Mouse (Mus musculus): Measurements from ENCODE around the gene Gtf3c4. TPM values are rescaled to one million over a fixed set of nuclear protein-coding genes. Genes with fewer than 3 reads are reported as not detected.

The Gtf3c4 gene
- 16.6 and 18.7 TPM in 2 replicates for polyA plus RNA-seq (2015; fragmentation: Nextera tagmentation; extraction: Ambion mirVana)

GRCm38 (mm10) chr2:28840222-28840951 lies at the start of gene Gtf3c4, which contains the start of gene Ddx31:
Gene Gtf3c4, minus strand, starts transcription at chr2:28840360.
Gene Ddx31, plus strand, starts transcription at chr2:28840406.
- peaks cover 54% of the 10 kb centered on the region for H3K4me1 ChIP-seq
- H3K36me3 ChIP-seq (ENCODE audit: poor library complexity, severe bottlenecking) = peaks cover 14% of the 10 kb centered on the region
- H3K27me3 ChIP-seq = no peaks in the 10 kb centered on the region
- peak; percentile 97 for ATAC-seq
- WGBS = under 1% methylated on average over 53 of the region's 63 CpGs
- peak within 1 kb of the TSS; percentile 78 for H3K27ac ChIP-seq
- H3K9me3 ChIP-seq (replicated peaks) = no peaks in the 10 kb centered on the region
- peak within 1 kb of the TSS; percentile 77 for H3K4me3 ChIP-seq
- H3K4me2 ChIP-seq = peak within 1 kb of the TSS; percentile 99
- peak within 1 kb of the TSS; percentile 84 for H3K9ac ChIP-seq

GRCm38 (mm10) chr2:28884914-28885313 lies 44.8 kb upstream of the Gtf3c4 start:
- no peaks in the 10 kb centered on the region for H3K9me3 ChIP-seq (replicated peaks)
- WGBS = 48% methylated on average over 4 of the region's 4 CpGs
- H3K36me3 ChIP-seq (ENCODE audit: poor library complexity, severe bottlenecking) = peaks cover 60% of the 10 kb centered on the region
- no peak overlapping the region for H3K27ac ChIP-seq
- H3K9ac ChIP-seq = no peak overlapping the region
- no peak for ATAC-seq
- H3K4me1 ChIP-seq = peaks cover 10% of the 10 kb centered on the region; the same call in 1 of the 2 replicates
- H3K4me3 ChIP-seq = no peak overlapping the region
- H3K27me3 ChIP-seq = 0 out of 2 replicates have a peak, but pooled peaks cover 3% of the 10 kb centered on the region
- H3K4me2 ChIP-seq = no peak overlapping the region

GRCm38 (mm10) chr2:28882826-28883485 lies 42.8 kb upstream of the Gtf3c4 start:
- Histone ChIP-seq H3K27me3 (no peaks in the 10 kb centered on the region), H3K4me3 (no peak overlapping the region), H3K4me1 (peaks cover 10% of the 10 kb centered on the region; the same call in 1 of the 2 replicates), H3K9ac (no peak overlapping the region), H3K9me3 (replicated peaks) (no peaks in the 10 kb centered on the region), H3K27ac (no peak overlapping the region), H3K36me3 (ENCODE audit: poor library complexity, severe bottlenecking) (peaks cover 56% of the 10 kb centered on the region), H3K4me2 (no peak overlapping the region)
- ATAC-seq = no peak
- WGBS = 62% methylated on average over 6 of the region's 6 CpGs

- no peak overlapping the region for H3K27ac ChIP-seq
- H3K9ac ChIP-seq = no peak overlapping the region
- 94% methylated on average over 3 of the region's 3 CpGs for WGBS
- ATAC-seq = no peak
- no peak overlapping the region for H3K4me2 ChIP-seq
- peaks cover 56% of the 10 kb centered on the region for H3K36me3 ChIP-seq (ENCODE audit: poor library complexity, severe bottlenecking)
- H3K4me3 ChIP-seq = no peak overlapping the region
- no peaks in the 10 kb centered on the region for H3K9me3 ChIP-seq (replicated peaks)
- H3K4me1 ChIP-seq = peaks cover 10% of the 10 kb centered on the region; the same call in 1 of the 2 replicates
- H3K27me3 ChIP-seq = no peaks in the 10 kb centered on the region
Observed at GRCm38 (mm10) chr2:28882047-28882446, 41.9 kb upstream of the Gtf3c4 start.

GRCm38 (mm10) chr2:28881275-28881674 lies 41.1 kb upstream of the Gtf3c4 start:
- no peak overlapping the region for H3K27ac ChIP-seq
- peaks cover 57% of the 10 kb centered on the region for H3K36me3 ChIP-seq (ENCODE audit: poor library complexity, severe bottlenecking)
- H3K4me1 ChIP-seq = peaks cover 10% of the 10 kb centered on the region; the same call in 1 of the 2 replicates
- no peaks in the 10 kb centered on the region for H3K27me3 ChIP-seq
- no peak overlapping the region for H3K9ac ChIP-seq
- no peak overlapping the region for H3K4me2 ChIP-seq
- no peak for ATAC-seq
- 90% methylated on average over 3 of the region's 3 CpGs for WGBS
- no peak overlapping the region for H3K4me3 ChIP-seq
- H3K9me3 ChIP-seq (replicated peaks) = no peaks in the 10 kb centered on the region

GRCm38 (mm10) chr2:28875554-28875953 lies 35.4 kb upstream of the Gtf3c4 start:
- no peak overlapping the region for H3K27ac ChIP-seq
- H3K9me3 ChIP-seq (replicated peaks) = no peaks in the 10 kb centered on the region
- H3K36me3 ChIP-seq (ENCODE audit: poor library complexity, severe bottlenecking) = peaks cover 52% of the 10 kb centered on the region
- H3K27me3 ChIP-seq = no peaks in the 10 kb centered on the region
- H3K4me2 ChIP-seq = no peak overlapping the region
- WGBS = 79% methylated on average over 11 of the region's 11 CpGs
- no peak overlapping the region for H3K4me3 ChIP-seq
- H3K4me1 ChIP-seq = no peaks in the 10 kb centered on the region
- H3K9ac ChIP-seq = no peak overlapping the region
- ATAC-seq = no peak

- peaks cover 10% of the 10 kb centered on the region; the same call in 1 of the 2 replicates for H3K4me1 ChIP-seq
- H3K9ac ChIP-seq = no peak overlapping the region
- H3K4me2 ChIP-seq = no peak overlapping the region
- ATAC-seq = peak; percentile 70; the same call in 1 of the 2 replicates
- H3K4me3 ChIP-seq = no peak overlapping the region
- H3K36me3 ChIP-seq (ENCODE audit: poor library complexity, severe bottlenecking) = peaks cover 41% of the 10 kb centered on the region
- 75% methylated on average over 7 of the region's 7 CpGs for WGBS
- no peaks in the 10 kb centered on the region for H3K27me3 ChIP-seq
- no peak overlapping the region for H3K27ac ChIP-seq
- H3K9me3 ChIP-seq (replicated peaks) = no peaks in the 10 kb centered on the region
Observed at GRCm38 (mm10) chr2:28867495-28867894, 27.3 kb upstream of the Gtf3c4 start.

GRCm38 (mm10) chr2:28863857-28864256 lies 23.7 kb upstream of the Gtf3c4 start:
- Histone ChIP-seq H3K4me2 (no peak overlapping the region), H3K4me1 (peaks cover 16% of the 10 kb centered on the region; the same call in 1 of the 2 replicates), H3K4me3 (no peak overlapping the region), H3K27ac (no peak overlapping the region), H3K9me3 (replicated peaks) (no peaks in the 10 kb centered on the region), H3K9ac (no peak overlapping the region), H3K27me3 (no peaks in the 10 kb centered on the region), H3K36me3 (ENCODE audit: poor library complexity, severe bottlenecking) (peaks cover 66% of the 10 kb centered on the region)
- no peak for ATAC-seq

- Histone ChIP-seq H3K9me3 (replicated peaks) (no peaks in the 10 kb centered on the region), H3K27me3 (no peaks in the 10 kb centered on the region), H3K4me3 (no peak overlapping the region), H3K4me1 (0 out of 2 replicates have a peak, but pooled peaks cover 6% of the 10 kb centered on the region), H3K36me3 (ENCODE audit: poor library complexity, severe bottlenecking) (peaks cover 69% of the 10 kb centered on the region), H3K27ac (peak overlapping the region; percentile 7; the same call in 1 of the 2 replicates), H3K9ac (no peak overlapping the region), H3K4me2 (no peak overlapping the region)
- 0 out of 2 replicates have a peak, but pooled peaks have one; percentile 8 for ATAC-seq
- 74% methylated on average over 8 of the region's 8 CpGs for WGBS
Observed at GRCm38 (mm10) chr2:28860678-28861423, 20.7 kb upstream of the Gtf3c4 start.

GRCm38 (mm10) chr2:28859303-28859702 lies 19.1 kb upstream of the Gtf3c4 start:
- H3K27ac ChIP-seq = no peak overlapping the region
- no peak for ATAC-seq
- H3K27me3 ChIP-seq = no peaks in the 10 kb centered on the region
- no peaks in the 10 kb centered on the region for H3K9me3 ChIP-seq (replicated peaks)
- H3K4me3 ChIP-seq = no peak overlapping the region
- H3K36me3 ChIP-seq (ENCODE audit: poor library complexity, severe bottlenecking) = peaks cover 71% of the 10 kb centered on the region
- WGBS = 94% methylated on average over 4 of the region's 4 CpGs
- H3K4me1 ChIP-seq = 0 out of 2 replicates have a peak, but pooled peaks cover 6% of the 10 kb centered on the region
- H3K9ac ChIP-seq = no peak overlapping the region
- H3K4me2 ChIP-seq = no peak overlapping the region

- ATAC-seq = no peak
- Histone ChIP-seq H3K4me3 (no peak overlapping the region), H3K27ac (no peak overlapping the region), H3K27me3 (no peaks in the 10 kb centered on the region), H3K4me2 (no peak overlapping the region), H3K9ac (no peak overlapping the region), H3K9me3 (replicated peaks) (no peaks in the 10 kb centered on the region), H3K36me3 (ENCODE audit: poor library complexity, severe bottlenecking) (peaks cover 51% of the 10 kb centered on the region), H3K4me1 (0 out of 2 replicates have a peak, but pooled peaks cover 3% of the 10 kb centered on the region)
- WGBS = 92% methylated on average over 2 of the region's 2 CpGs
Observed at GRCm38 (mm10) chr2:28855773-28856172, 15.6 kb upstream of the Gtf3c4 start.

All from forebrain, embryonic 13.5 days (tissue).